Mouse (Mus musculus) G1E-ER4 (cell line): Measurements from ENCODE around the gene Spcs1. TPM values are rescaled to one million over a fixed set of nuclear protein-coding genes. Genes with fewer than 3 reads are reported as not detected.

ENCODE experiments used
- GATA1 ChIP-seq: IDR thresholded peaks from one replicate; pipeline ENCODE4 v1.8.0; 2012; ENCODE audit warnings: low read length, inconsistent platforms
- polyA plus RNA-seq: library from polyadenylated mRNA; stranded (reverse); fragments of >175 nt; gene quantifications from 2 replicates; pipeline ENCODE4 v1.2.3, GENCODE M21; 2012

Gene Spcs1
- polyA plus RNA-seq, 1 experiment, result 23.5 TPM

- TF ChIP-seq GATA1, result no peak
Observed at GRCm38 (mm10) chr14:30976222-30976621, 25.2 kb downstream of the Spcs1 start.

- no peak for TF ChIP-seq GATA1
Observed at GRCm38 (mm10) chr14:30974204-30974603, 27.3 kb downstream of the Spcs1 start.

GRCm38 (mm10) chr14:30960366-30960765, 41.1 kb downstream of the Spcs1 start:
- TF ChIP-seq GATA1, result no peak

GRCm38 (mm10) chr14:30959031-30959430, 42.4 kb downstream of the Spcs1 start:
- TF ChIP-seq GATA1, result no peak

- no peak for TF ChIP-seq GATA1
Observed at GRCm38 (mm10) chr14:30958517-30958916, 43.0 kb downstream of the Spcs1 start.

- no peak for TF ChIP-seq GATA1
Observed at GRCm38 (mm10) chr14:30951154-30951825, 50.2 kb downstream of the Spcs1 start, which contains the start of gene Nek4. TSS of gene Nek4 (plus strand) at chr14:30951377.

- no peak for TF ChIP-seq GATA1
Observed at GRCm38 (mm10) chr14:30949986-30950385, 51.5 kb downstream of the Spcs1 start.

Other genes with a start within 250 kb of the Spcs1 start
- 12.2 and 16.5 TPM in 2 replicates for gene Tmem110, start 176.1 kb downstream of the Spcs1 start, polyA plus RNA-seq
- gene Mustn1, start 122.5 kb downstream of the Spcs1 start, polyA plus RNA-seq, result 0.08 TPM in 2 replicates
- not detected in 2 replicates for gene Itih4, start 115.2 kb downstream of the Spcs1 start, polyA plus RNA-seq
- gene Itih3, start 77.9 kb downstream of the Spcs1 start, polyA plus RNA-seq, result not detected in 2 replicates
- gene Itih1, start 58.4 kb downstream of the Spcs1 start, polyA plus RNA-seq, result not detected in 2 replicates
- gene Nek4, start 50.3 kb downstream of the Spcs1 start, polyA plus RNA-seq, result 6.3 and 7.3 TPM in 2 replicates
- gene Glt8d1, start 272 bp downstream of the Spcs1 start, polyA plus RNA-seq, result 3.8 and 5.6 TPM in 2 replicates
- 14.9 and 18.7 TPM in 2 replicates for gene Pbrm1, start 17.5 kb upstream of the Spcs1 start, polyA plus RNA-seq
- gene Gnl3, start 17.5 kb upstream of the Spcs1 start, polyA plus RNA-seq, result 18.9 and 25.4 TPM in 2 replicates
- gene Smim4, start 127.3 kb upstream of the Spcs1 start, polyA plus RNA-seq, result 122 and 131 TPM in 2 replicates
- gene Nt5dc2, start 129.4 kb upstream of the Spcs1 start, polyA plus RNA-seq, result 240 and 457 TPM in 2 replicates
- not detected in 2 replicates for gene Stab1, start 167.0 kb upstream of the Spcs1 start, polyA plus RNA-seq
- gene Tnnc1, start 206.6 kb upstream of the Spcs1 start, polyA plus RNA-seq, result 0.12 TPM in 1 of 2 replicates, not detected in the other
- 166 and 195 TPM in 2 replicates for gene Nisch, start 215.3 kb upstream of the Spcs1 start, polyA plus RNA-seq
- not detected in 2 replicates for gene Sema3g, start 216.2 kb upstream of the Spcs1 start, polyA plus RNA-seq
- gene Phf7, start 249.6 kb upstream of the Spcs1 start, polyA plus RNA-seq, result 2.5 and 4.5 TPM in 2 replicates
- 75.3 and 75.5 TPM in 2 replicates for gene Bap1, start 249.8 kb upstream of the Spcs1 start, polyA plus RNA-seq